Mouse (Mus musculus) induced T-regulatory cell, adult 2 months (primary cell): Measurements from ENCODE around the gene Tmem104.

ENCODE experiments used
- DNase-seq: peaks from one replicate; pipeline ENCODE4 v3.0.0-alpha.2; 2012; ENCODE audit warnings: low read depth

Gene Tmem104

GRCm38 (mm10) chr11:115166776-115167175, 20.5 kb upstream of the Tmem104 start:
- peak; percentile 9 for DNase-seq

- DNase-seq, result peak; percentile 41
Measured at GRCm38 (mm10) chr11:115167631-115168249, 19.5 kb upstream of the Tmem104 start.

- no peak for DNase-seq
Measured at GRCm38 (mm10) chr11:115169430-115169829, 17.9 kb upstream of the Tmem104 start.

GRCm38 (mm10) chr11:115171125-115171524, 16.2 kb upstream of the Tmem104 start:
- DNase-seq, result no peak

GRCm38 (mm10) chr11:115172825-115173287, 14.4 kb upstream of the Tmem104 start:
- DNase-seq, result peak; percentile 71

- DNase-seq, result peak; percentile 91
Measured at GRCm38 (mm10) chr11:115173549-115174339, 13.5 kb upstream of the Tmem104 start.

- no peak for DNase-seq
Measured at GRCm38 (mm10) chr11:115176399-115177190, 10.7 kb upstream of the Tmem104 start.

- no peak for DNase-seq
Measured at GRCm38 (mm10) chr11:115177559-115178195, 9.6 kb upstream of the Tmem104 start.

GRCm38 (mm10) chr11:115178766-115179165, 8.5 kb upstream of the Tmem104 start:
- DNase-seq, result no peak

GRCm38 (mm10) chr11:115179191-115179590, 8.1 kb upstream of the Tmem104 start:
- DNase-seq, result no peak

GRCm38 (mm10) chr11:115179881-115180280, 7.4 kb upstream of the Tmem104 start:
- no peak for DNase-seq

- peak; percentile 92 for DNase-seq
Measured at GRCm38 (mm10) chr11:115181913-115182638, 5.2 kb upstream of the Tmem104 start.

GRCm38 (mm10) chr11:115184973-115185372, 2.3 kb upstream of the Tmem104 start:
- DNase-seq, result peak; percentile 73

GRCm38 (mm10) chr11:115187693-115188092, 406 bp downstream of the Tmem104 start, which contains the start of gene Nat9:
Gene Nat9 (minus strand): TSS chr11:115187859.
- DNase-seq, result peak; percentile 82

GRCm38 (mm10) chr11:115188539-115189231, 1.4 kb downstream of the Tmem104 start:
- peak; percentile 41 for DNase-seq

GRCm38 (mm10) chr11:115189304-115189703, 2.0 kb downstream of the Tmem104 start:
- no peak for DNase-seq

- DNase-seq, result peak; percentile 53
Measured at GRCm38 (mm10) chr11:115192180-115192579, 4.9 kb downstream of the Tmem104 start.

- no peak for DNase-seq
Measured at GRCm38 (mm10) chr11:115194693-115195092, 7.4 kb downstream of the Tmem104 start.

- no peak for DNase-seq
Measured at GRCm38 (mm10) chr11:115195933-115196332, 8.6 kb downstream of the Tmem104 start.

- no peak for DNase-seq
Measured at GRCm38 (mm10) chr11:115197558-115197957, 10.3 kb downstream of the Tmem104 start.
